Mouse (Mus musculus): ENCODE measurements around the gene Prm2.

Gene Prm2

GRCm38 (mm10) chr16:10796034-10796433, at the start of gene Prm2:
Gene Prm2, minus strand, starts transcription at chr16:10796134.
- no peak for DNase-seq

DNA sequence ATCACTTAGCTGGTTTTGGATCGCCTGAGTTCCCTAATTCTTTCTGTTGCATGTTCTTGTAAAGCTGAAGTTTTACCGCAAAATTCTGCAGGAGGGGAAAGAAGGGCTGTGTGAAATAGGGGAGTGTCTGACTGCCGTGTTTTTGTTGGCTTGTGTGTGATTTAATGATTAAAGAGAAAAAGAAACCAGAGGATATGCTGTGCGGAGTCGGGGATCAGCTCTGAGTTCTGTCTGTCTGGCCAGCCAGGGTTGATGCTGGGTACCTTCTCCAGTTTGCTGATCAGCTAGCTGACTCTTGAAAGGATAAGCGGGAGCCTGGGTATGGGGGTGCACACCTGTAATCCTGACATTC, 48.4 kb upstream of the Prm2 start:
- no peak for DNase-seq

GRCm38 (mm10) chr16:10843486-10844318, 47.8 kb upstream of the Prm2 start:
- peak; percentile 36 to 57 for DNase-seq

GRCm38 (mm10) chr16:10842282-10842855, 46.4 kb upstream of the Prm2 start:
- DNase-seq, result peak in 1 of 2 experiments; percentile 55

- DNase-seq, result no peak
Measured at GRCm38 (mm10) chr16:10840018-10840417, 44.1 kb upstream of the Prm2 start.

DNA sequence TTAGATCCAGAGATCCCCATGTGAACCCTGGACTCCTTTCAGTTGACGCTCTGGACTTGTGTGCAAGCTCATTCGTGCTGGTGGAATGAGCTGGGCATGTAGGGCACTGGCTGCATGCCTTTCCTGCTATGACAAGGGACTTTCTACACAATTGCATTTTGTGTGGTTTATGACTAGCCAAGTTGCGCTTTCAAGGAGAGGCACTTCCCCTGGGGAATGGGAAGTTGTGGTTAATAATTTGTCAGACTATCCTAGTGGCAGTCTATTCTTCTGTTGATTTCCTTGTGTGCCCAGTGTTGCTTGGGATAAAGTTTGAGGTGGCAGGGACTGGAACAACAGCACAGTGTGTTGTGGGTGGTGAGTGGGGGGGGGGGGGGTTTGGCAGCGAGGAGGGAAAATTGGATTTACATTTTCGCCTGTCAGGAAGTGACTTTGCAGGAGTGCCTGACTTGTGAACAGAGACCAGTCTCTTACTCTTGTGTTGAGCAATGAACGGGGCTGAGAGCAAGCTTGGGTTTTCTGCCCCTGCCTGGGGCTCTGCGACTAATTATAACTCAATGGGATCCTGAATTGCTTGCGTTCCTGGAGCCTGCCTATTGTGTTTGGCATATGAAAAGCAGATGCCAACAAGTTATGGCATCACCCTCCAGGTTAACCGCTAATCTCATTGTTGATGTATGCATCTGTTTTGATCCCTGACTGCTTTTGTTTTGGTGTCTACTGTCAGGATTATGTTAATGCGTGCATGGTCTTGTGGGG, 42.7 kb upstream of the Prm2 start:
- DNase-seq, result no peak

GRCm38 (mm10) chr16:10837903-10838302, 42.0 kb upstream of the Prm2 start:
- no peak for DNase-seq

DNA sequence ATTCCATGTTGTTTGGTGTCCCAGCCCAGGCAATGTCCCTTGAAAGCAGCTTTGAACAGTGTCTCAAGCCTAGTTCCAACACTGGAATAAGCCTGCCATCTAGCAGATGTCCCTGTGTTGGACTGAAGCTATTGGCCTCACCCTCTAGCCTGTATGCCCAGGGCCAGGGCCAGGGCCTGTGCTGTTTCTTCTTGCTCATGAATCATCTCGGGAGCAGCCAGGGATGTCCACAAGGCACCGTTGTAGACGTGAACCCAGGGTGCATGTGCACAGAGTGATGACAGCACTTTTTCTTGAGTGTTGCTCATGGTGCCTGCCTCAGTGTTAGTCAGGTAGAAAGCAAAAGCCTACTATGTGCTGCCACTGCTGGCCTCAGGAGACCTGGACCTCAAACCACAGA, 41.3 kb upstream of the Prm2 start:
- DNase-seq, result no peak

- DNase-seq, result no peak
Measured at GRCm38 (mm10) chr16:10836388-10836787, 40.5 kb upstream of the Prm2 start.

GRCm38 (mm10) chr16:10834911-10835587, 39.1 kb upstream of the Prm2 start, which contains the start of gene Rmi2:
Gene Rmi2, plus strand, starts transcription at chr16:10835059.
- DNase-seq, result peak; percentile 88 to 92

- no peak for DNase-seq
Measured at GRCm38 (mm10) chr16:10834542-10834910, 38.6 kb upstream of the Prm2 start.

- DNase-seq, result no peak
Measured at GRCm38 (mm10) chr16:10828461-10828805, 32.5 kb upstream of the Prm2 start.

DNA sequence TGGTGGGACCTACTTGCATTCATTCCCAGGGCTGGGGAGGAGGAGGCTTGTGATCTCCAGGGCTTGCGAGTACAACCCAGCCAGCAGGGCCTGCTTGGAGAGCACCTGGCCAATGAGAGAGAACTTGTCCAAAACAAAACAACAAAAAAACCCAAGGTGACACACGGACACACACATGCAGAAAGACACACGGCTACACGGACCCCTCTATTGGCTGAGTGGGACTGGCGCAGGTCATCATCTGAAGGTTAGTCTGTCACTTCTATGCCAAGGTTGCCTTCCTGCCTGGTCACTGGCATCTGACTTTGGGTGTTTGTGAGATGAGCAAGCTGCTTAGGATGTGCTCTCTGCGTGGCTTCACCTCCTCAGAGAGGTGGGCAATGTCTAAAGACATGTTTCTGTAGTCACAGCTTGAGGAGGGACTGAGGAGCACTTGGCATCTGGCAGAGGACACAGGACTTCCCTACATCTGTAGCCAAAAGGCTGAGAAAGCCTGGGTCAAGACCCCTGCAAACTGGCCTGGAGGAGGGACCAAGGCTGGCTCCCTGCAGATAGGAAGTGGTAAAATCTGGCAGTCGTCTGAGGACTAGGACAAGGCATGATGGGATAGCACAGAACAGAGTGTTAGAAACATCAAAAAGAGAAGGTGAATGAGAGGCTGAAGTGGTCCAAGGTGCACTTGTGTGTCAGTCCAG, 32.0 kb upstream of the Prm2 start:
- DNase-seq, result no peak

DNA sequence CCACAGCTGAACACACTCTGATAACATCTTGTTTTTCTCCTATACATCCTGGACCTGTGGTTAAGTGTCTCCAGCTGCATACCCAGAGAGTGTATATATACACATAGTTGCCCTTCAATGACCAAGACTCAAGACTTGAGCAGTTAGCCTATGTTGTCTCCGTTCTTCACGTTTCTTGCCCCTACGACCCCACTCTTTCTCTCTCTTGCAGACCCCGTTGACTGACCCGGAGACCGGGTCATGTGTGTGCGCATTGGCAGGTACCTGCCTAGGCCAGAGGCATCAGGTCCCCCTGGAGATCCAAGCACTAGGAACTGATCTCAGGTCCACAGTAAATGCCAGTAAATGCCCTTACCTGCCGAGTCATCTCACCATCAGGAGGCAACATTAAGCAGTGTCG, 31.3 kb upstream of the Prm2 start:
- no peak for DNase-seq

- DNase-seq, result no peak
Measured at GRCm38 (mm10) chr16:10825840-10826239, 29.9 kb upstream of the Prm2 start.

- DNase-seq, result no peak
Measured at GRCm38 (mm10) chr16:10824536-10824935, 28.6 kb upstream of the Prm2 start.

GRCm38 (mm10) chr16:10821387-10821786, 25.5 kb upstream of the Prm2 start:
- no peak for DNase-seq

- no peak for DNase-seq
Measured at GRCm38 (mm10) chr16:10819966-10820365, 24.0 kb upstream of the Prm2 start.

DNA sequence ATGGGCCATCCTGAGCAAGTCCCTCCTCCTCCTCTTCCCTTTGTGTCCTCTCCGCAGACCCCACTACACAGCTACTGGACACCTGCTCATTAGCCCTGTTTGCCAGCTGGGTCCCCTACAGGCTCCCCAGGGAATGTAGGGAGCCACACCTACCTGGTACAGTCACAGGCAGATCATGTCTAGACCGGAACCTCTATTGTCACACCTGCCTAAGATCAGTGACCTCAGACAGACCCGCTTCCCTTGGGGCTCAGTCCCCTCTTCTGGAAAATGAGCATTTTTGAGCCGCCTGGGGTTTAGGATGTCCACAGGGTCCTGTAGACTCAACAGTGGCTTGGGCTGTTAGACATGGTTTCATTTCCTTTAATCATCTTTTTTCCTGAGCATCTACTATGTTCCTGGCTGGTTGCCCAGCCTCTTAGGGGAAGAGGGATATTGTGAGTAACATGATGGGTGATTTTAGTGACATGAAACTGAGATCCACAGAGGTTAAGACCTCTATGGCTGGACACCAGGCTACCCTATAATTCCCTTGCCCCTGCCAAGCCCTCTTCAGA, 22.7 kb upstream of the Prm2 start:
- DNase-seq, result no peak

DNA sequence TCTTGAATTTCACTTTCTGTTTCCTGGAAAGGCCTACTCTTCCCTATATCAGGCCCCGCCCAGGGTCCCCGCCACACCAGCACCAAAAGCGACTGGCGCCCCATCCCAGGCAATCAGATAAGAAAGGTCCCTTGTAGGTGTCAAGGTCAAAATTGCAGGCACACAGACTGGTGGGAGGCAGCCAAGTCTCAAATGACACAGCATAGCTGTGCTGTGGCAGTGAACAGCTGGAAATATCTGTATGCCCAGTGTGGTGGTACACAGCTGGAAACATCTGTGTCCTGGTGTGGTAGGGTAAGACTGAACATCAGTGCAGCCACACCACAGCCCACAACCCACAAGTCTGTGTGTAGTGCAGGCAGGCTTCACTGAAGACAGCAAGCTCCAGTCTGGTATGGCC, 18.9 kb upstream of the Prm2 start:
- DNase-seq, result no peak

- no peak for DNase-seq
Measured at GRCm38 (mm10) chr16:10813726-10814125, 17.8 kb upstream of the Prm2 start.

- DNase-seq, result no peak
Measured at GRCm38 (mm10) chr16:10812865-10813371, 17.0 kb upstream of the Prm2 start, which contains the start of gene Gm11172. Gene Gm11172, plus strand, starts transcription at chr16:10812915.
